Mouse (Mus musculus): Measurements from ENCODE around the gene 9430038I01Rik. TPM values are rescaled to one million over a fixed set of nuclear protein-coding genes. Genes with fewer than 3 reads are reported as not detected.

9430038I01Rik gene
- polyA plus RNA-seq, 1 experiment = 4.9 TPM

DNA sequence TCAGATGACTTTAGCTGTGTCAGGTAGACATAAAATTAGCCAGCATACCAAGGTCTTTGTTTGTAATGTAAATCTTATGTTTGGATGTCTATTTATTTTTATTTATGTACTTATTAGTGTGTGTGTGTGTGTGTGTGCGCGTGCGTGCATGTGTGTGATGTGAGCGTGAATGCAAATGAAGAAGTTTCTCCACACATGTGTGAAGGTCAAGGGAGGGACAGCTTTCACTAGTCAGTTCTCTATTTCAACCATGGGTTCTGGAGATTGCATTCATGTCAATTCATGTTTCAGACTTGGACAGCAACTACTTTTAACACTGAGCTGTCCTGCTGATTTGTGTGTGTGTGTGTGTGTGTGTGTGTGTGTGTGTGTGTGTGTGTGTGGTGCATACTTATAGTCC is 10.7 kb upstream of the 9430038I01Rik start:
- no peaks in the 10 kb centered on the region for H3K79me2 ChIP-seq (ENCODE audit: control insufficient read depth, insufficient read depth)
- H3K4me3 ChIP-seq = no peak overlapping the region
- H3K4me2 ChIP-seq (ENCODE audit: low read depth) = no peak overlapping the region
- no peak overlapping the region for H3ac ChIP-seq (ENCODE audit: control insufficient read depth, insufficient read length)
- no peaks in the 10 kb centered on the region for H3K27me3 ChIP-seq (ENCODE audit: control insufficient read depth, insufficient read depth, insufficient read length)
- no peak for TF ChIP-seq MYOD1 (IDR thresholded peaks at IDR 0.05; ENCODE audit: control insufficient read depth in 1 of 3, insufficient read length in 2 of 3, low read depth in 2 of 3)
- no peak for TF ChIP-seq USF1 (IDR thresholded peaks at IDR 0.05; ENCODE audit: low read depth)
- no peak for TF ChIP-seq CEBPB (IDR thresholded peaks at IDR 0.05; ENCODE audit: insufficient read depth, poor library complexity, severe bottlenecking)
- TF ChIP-seq TCF12 (IDR thresholded peaks at IDR 0.05; ENCODE audit: insufficient read depth, poor library complexity, severe bottlenecking) = no peak
- no peak for TF ChIP-seq SRF (IDR thresholded peaks at IDR 0.05; ENCODE audit: control insufficient read depth, insufficient read length, low read depth)
- TF ChIP-seq E2F4 (IDR thresholded peaks at IDR 0.05; ENCODE audit: insufficient read depth) = no peak
- no peak for TF ChIP-seq REST (IDR thresholded peaks at IDR 0.05; ENCODE audit: insufficient read depth, insufficient read length)
- no peak for TF ChIP-seq MYOG (IDR thresholded peaks at IDR 0.05; ENCODE audit: control insufficient read depth in 1 of 3, insufficient read depth in 1 of 3, insufficient read length in 2 of 3, low read depth in 2 of 3)
- TF ChIP-seq MAX (IDR thresholded peaks at IDR 0.05; ENCODE audit: low read depth) = no peak
- TF ChIP-seq POLR2AphosphoS2 (IDR thresholded peaks at IDR 0.05; ENCODE audit: insufficient read length, low read depth) = no peak
- TF ChIP-seq TCF3 (IDR thresholded peaks at IDR 0.05; ENCODE audit: insufficient read length, low read depth) = no peak
- TF ChIP-seq POLR2A (IDR thresholded peaks at IDR 0.05; ENCODE audit: insufficient read length, low read depth) = no peak
- no peaks in the 10 kb centered on the region for H3K36me3 ChIP-seq (ENCODE audit: control insufficient read depth, insufficient read depth)

DNA sequence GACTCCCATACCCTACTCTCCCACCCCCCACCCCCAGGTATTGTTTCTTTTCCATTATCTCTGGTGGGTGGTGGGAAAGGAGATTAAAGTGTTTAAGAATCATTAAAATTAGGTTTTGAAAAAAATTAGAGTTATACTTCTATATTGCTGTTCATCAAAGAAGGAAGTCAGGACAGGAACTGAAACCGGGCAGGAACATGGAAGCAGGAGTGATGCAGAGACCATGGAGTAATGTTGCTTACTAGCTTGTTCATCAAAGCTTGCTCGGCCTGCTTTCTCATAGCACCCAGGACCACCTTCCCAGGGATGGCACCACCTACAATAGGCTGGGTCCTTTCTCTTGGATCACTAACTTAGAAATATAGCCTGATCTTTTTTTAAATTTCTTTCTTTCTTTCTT is 10.0 kb upstream of the 9430038I01Rik start:
- H3K79me2 ChIP-seq (ENCODE audit: control insufficient read depth, insufficient read depth) = no peaks in the 10 kb centered on the region
- H3ac ChIP-seq (ENCODE audit: control insufficient read depth, insufficient read length) = no peak overlapping the region
- no peak overlapping the region for H3K4me3 ChIP-seq
- no peak for TF ChIP-seq TCF3 (IDR thresholded peaks at IDR 0.05; ENCODE audit: insufficient read length, low read depth)
- no peak for TF ChIP-seq MYOG (IDR thresholded peaks at IDR 0.05; ENCODE audit: control insufficient read depth in 1 of 3, insufficient read depth in 1 of 3, insufficient read length in 2 of 3, low read depth in 2 of 3)
- no peak for TF ChIP-seq USF1 (IDR thresholded peaks at IDR 0.05; ENCODE audit: low read depth)
- no peak for TF ChIP-seq MAX (IDR thresholded peaks at IDR 0.05; ENCODE audit: low read depth)
- TF ChIP-seq MYOD1 (IDR thresholded peaks at IDR 0.05; ENCODE audit: control insufficient read depth in 1 of 3, insufficient read length in 2 of 3, low read depth in 2 of 3) = no peak
- TF ChIP-seq REST (IDR thresholded peaks at IDR 0.05; ENCODE audit: insufficient read depth, insufficient read length) = no peak
- no peak for TF ChIP-seq POLR2AphosphoS2 (IDR thresholded peaks at IDR 0.05; ENCODE audit: insufficient read length, low read depth)
- no peak for TF ChIP-seq POLR2A (IDR thresholded peaks at IDR 0.05; ENCODE audit: insufficient read length, low read depth)
- TF ChIP-seq E2F4 (IDR thresholded peaks at IDR 0.05; ENCODE audit: insufficient read depth) = no peak
- TF ChIP-seq CEBPB (IDR thresholded peaks at IDR 0.05; ENCODE audit: insufficient read depth, poor library complexity, severe bottlenecking) = no peak
- no peak for TF ChIP-seq SRF (IDR thresholded peaks at IDR 0.05; ENCODE audit: control insufficient read depth, insufficient read length, low read depth)
- no peak for TF ChIP-seq TCF12 (IDR thresholded peaks at IDR 0.05; ENCODE audit: insufficient read depth, poor library complexity, severe bottlenecking)
- no peak overlapping the region for H3K4me2 ChIP-seq (ENCODE audit: low read depth)
- no peaks in the 10 kb centered on the region for H3K27me3 ChIP-seq (ENCODE audit: control insufficient read depth, insufficient read depth, insufficient read length)
- H3K36me3 ChIP-seq (ENCODE audit: control insufficient read depth, insufficient read depth) = no peaks in the 10 kb centered on the region

DNA sequence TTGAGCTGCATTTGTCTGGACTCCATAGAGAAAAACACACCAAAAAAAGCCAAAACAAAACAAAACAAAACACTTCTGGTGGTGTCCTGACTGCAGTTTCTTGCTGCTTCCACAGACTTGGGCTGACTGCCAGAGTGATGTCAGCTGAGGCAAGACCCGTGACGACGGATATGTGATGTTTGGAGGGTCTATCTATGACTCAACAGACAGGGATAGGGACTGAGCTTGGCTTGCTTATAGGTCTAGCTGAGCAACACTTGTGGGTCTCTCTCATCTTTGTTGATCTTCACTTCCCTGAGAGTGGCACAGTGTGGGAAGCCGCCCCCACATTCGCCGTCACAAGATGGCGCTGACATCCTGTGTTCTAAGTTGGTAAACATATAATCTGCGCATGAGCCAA is 4.1 kb upstream of the 9430038I01Rik start:
- TF ChIP-seq CEBPB (IDR thresholded peaks at IDR 0.05; ENCODE audit: insufficient read depth, poor library complexity, severe bottlenecking) = no peak
- no peak for TF ChIP-seq E2F4 (IDR thresholded peaks at IDR 0.05; ENCODE audit: insufficient read depth)
- no peak for TF ChIP-seq POLR2A (IDR thresholded peaks at IDR 0.05; ENCODE audit: insufficient read length, low read depth)
- TF ChIP-seq MAX (IDR thresholded peaks at IDR 0.05; ENCODE audit: low read depth) = no peak
- no peak for TF ChIP-seq SRF (IDR thresholded peaks at IDR 0.05; ENCODE audit: control insufficient read depth, insufficient read length, low read depth)
- no peak for TF ChIP-seq USF1 (IDR thresholded peaks at IDR 0.05; ENCODE audit: low read depth)
- TF ChIP-seq MYOD1 (IDR thresholded peaks at IDR 0.05; ENCODE audit: control insufficient read depth in 1 of 3, insufficient read length in 2 of 3, low read depth in 2 of 3) = no peak
- no peak for TF ChIP-seq TCF12 (IDR thresholded peaks at IDR 0.05; ENCODE audit: insufficient read depth, poor library complexity, severe bottlenecking)
- no peak for TF ChIP-seq TCF3 (IDR thresholded peaks at IDR 0.05; ENCODE audit: insufficient read length, low read depth)
- no peak for TF ChIP-seq MYOG (IDR thresholded peaks at IDR 0.05; ENCODE audit: control insufficient read depth in 1 of 3, insufficient read depth in 1 of 3, insufficient read length in 2 of 3, low read depth in 2 of 3)
- no peak for TF ChIP-seq POLR2AphosphoS2 (IDR thresholded peaks at IDR 0.05; ENCODE audit: insufficient read length, low read depth)
- no peak for TF ChIP-seq REST (IDR thresholded peaks at IDR 0.05; ENCODE audit: insufficient read depth, insufficient read length)
- Histone ChIP-seq H3K79me2 (ENCODE audit: control insufficient read depth, insufficient read depth) (no peaks in the 10 kb centered on the region), H3ac (ENCODE audit: control insufficient read depth, insufficient read length) (no peak overlapping the region), H3K36me3 (ENCODE audit: control insufficient read depth, insufficient read depth) (no peaks in the 10 kb centered on the region), H3K4me3 (no peak overlapping the region), H3K27me3 (ENCODE audit: control insufficient read depth, insufficient read depth, insufficient read length) (no peaks in the 10 kb centered on the region), H3K4me2 (ENCODE audit: low read depth) (no peak overlapping the region)

DNA sequence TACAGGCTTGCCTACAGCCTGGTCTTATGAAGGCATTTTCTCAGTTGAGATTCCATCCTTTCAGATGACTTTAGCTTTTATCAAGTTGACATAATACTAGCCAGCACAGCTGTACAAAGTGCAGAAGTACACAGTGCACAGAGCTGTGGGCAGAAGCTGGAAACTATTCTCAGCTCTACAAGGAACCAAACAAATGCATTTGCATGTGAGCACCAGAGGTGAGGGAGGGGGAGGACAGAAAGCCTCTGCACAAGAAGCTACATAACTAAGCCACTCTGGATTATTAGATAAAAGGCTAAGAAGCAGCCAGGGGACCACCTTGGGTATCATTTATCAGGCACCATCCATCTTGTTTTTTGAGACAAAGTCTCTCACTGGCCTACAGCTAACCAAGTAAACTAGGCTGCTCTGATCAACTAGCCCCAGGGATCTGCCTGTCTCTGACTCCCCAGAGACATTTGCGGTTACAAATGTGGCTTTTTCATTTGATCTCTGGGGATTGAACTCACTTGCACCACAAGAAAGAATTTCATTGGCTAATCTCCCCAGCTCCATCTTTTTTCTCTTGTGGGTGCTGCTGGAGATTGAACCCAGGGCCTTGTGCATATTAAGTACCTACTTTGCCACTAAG is 3.0 kb downstream of the 9430038I01Rik start:
- H3K4me2 ChIP-seq (ENCODE audit: low read depth) = no peak overlapping the region
- no peaks in the 10 kb centered on the region for H3K36me3 ChIP-seq (ENCODE audit: control insufficient read depth, insufficient read depth)
- TF ChIP-seq POLR2A (IDR thresholded peaks at IDR 0.05; ENCODE audit: insufficient read length, low read depth) (no peak), CEBPB (IDR thresholded peaks at IDR 0.05; ENCODE audit: insufficient read depth, poor library complexity, severe bottlenecking) (no peak)
- no peaks in the 10 kb centered on the region for H3K79me2 ChIP-seq (ENCODE audit: control insufficient read depth, insufficient read depth)
- H3K27me3 ChIP-seq (ENCODE audit: control insufficient read depth, insufficient read depth, insufficient read length) = no peaks in the 10 kb centered on the region
- no peak overlapping the region for H3K4me3 ChIP-seq
- no peak overlapping the region for H3ac ChIP-seq (ENCODE audit: control insufficient read depth, insufficient read length)

DNA sequence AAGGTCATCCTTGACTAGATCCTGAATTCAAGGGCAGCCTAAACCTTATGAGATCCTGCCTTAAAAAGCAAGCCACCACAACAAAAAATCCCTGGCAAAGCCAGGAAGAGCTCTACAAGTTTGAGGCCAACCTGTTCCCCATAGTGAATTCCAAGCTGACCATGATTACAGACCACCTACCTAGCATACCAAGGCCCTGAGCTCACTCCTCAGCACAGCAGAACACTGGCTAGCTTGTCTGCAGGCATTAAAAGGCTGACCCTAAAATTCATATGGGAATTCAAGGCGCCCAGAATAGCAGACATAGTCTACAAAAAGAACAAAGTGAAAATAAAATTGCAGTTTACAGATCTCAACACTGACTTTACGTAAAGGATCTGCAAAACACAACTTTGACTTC is 6.4 kb downstream of the 9430038I01Rik start:
- no peaks in the 10 kb centered on the region for H3K36me3 ChIP-seq (ENCODE audit: control insufficient read depth, insufficient read depth)
- H3ac ChIP-seq (ENCODE audit: control insufficient read depth, insufficient read length) = no peak overlapping the region
- no peaks in the 10 kb centered on the region for H3K79me2 ChIP-seq (ENCODE audit: control insufficient read depth, insufficient read depth)
- TF ChIP-seq TCF12 (IDR thresholded peaks at IDR 0.05; ENCODE audit: insufficient read depth, poor library complexity, severe bottlenecking) (no peak), MAX (IDR thresholded peaks at IDR 0.05; ENCODE audit: low read depth) (no peak), POLR2A (IDR thresholded peaks at IDR 0.05; ENCODE audit: insufficient read length, low read depth) (no peak), CEBPB (IDR thresholded peaks at IDR 0.05; ENCODE audit: insufficient read depth, poor library complexity, severe bottlenecking) (no peak), REST (IDR thresholded peaks at IDR 0.05; ENCODE audit: insufficient read depth, insufficient read length) (no peak), SRF (IDR thresholded peaks at IDR 0.05; ENCODE audit: control insufficient read depth, insufficient read length, low read depth) (no peak), E2F4 (IDR thresholded peaks at IDR 0.05; ENCODE audit: insufficient read depth) (no peak), USF1 (IDR thresholded peaks at IDR 0.05; ENCODE audit: low read depth) (no peak), MYOG (IDR thresholded peaks at IDR 0.05; ENCODE audit: control insufficient read depth in 1 of 3, insufficient read depth in 1 of 3, insufficient read length in 2 of 3, low read depth in 2 of 3) (no peak), TCF3 (IDR thresholded peaks at IDR 0.05; ENCODE audit: insufficient read length, low read depth) (no peak), MYOD1 (IDR thresholded peaks at IDR 0.05; ENCODE audit: control insufficient read depth in 1 of 3, insufficient read length in 2 of 3, low read depth in 2 of 3) (no peak), POLR2AphosphoS2 (IDR thresholded peaks at IDR 0.05; ENCODE audit: insufficient read length, low read depth) (no peak)
- no peaks in the 10 kb centered on the region for H3K27me3 ChIP-seq (ENCODE audit: control insufficient read depth, insufficient read depth, insufficient read length)
- H3K4me2 ChIP-seq (ENCODE audit: low read depth) = no peak overlapping the region
- H3K4me3 ChIP-seq = no peak overlapping the region
